Mouse (Mus musculus) cerebellum, adult 2 months (tissue): ENCODE results near the gene Ccdc114.

ENCODE experiments used
- CTCF ChIP-seq: fragments of 200-500 bp; IDR thresholded peaks from 2 replicates; pipeline ENCODE4 v1.5.1; 2011; ENCODE audit warnings: low read depth, mild to moderate bottlenecking, control low read depth, low read length, moderate library complexity, borderline replicate concordance; ENCODE audit not compliant: insufficient read depth
- POLR2A ChIP-seq: fragments of 200-500 bp; IDR thresholded peaks from 2 replicates; pipeline ENCODE4 v1.6.1; 2011; ENCODE audit warnings: low read length, control low read depth, borderline replicate concordance; ENCODE audit not compliant: insufficient read depth

- TF ChIP-seq CTCF: no peak
- no peak for TF ChIP-seq POLR2A
Measured at GRCm38 (mm10) chr7:45921242-45921621, 2.6 kb upstream of the Ccdc114 start, which contains the start of gene Emp3.
